Mouse (Mus musculus) urinary bladder, adult 18-20 months (tissue): ENCODE measurements at regions not wholly inside any gene's neighbourhood (a gene's known extent, or its start where the extent isn't known, plus 50 kb on each side); places are given as distances from the start of the nearest gene placed in this dataset.

Experiments used
- DNase-seq, 2 experiments: peaks; one replicate each; pipeline ENCODE4 v3.0.0; 2022; ENCODE audit warnings: low spot score in 2 of 2, mixed read lengths in 2 of 2

GRCm38 (mm10) chr13:6255728-6256496 is 292.0 kb upstream of the Pitrm1 start:
- DNase-seq, result no peak

GRCm38 (mm10) chr13:6258456-6258855 is 289.5 kb upstream of the Pitrm1 start:
- no peak for DNase-seq

DNA sequence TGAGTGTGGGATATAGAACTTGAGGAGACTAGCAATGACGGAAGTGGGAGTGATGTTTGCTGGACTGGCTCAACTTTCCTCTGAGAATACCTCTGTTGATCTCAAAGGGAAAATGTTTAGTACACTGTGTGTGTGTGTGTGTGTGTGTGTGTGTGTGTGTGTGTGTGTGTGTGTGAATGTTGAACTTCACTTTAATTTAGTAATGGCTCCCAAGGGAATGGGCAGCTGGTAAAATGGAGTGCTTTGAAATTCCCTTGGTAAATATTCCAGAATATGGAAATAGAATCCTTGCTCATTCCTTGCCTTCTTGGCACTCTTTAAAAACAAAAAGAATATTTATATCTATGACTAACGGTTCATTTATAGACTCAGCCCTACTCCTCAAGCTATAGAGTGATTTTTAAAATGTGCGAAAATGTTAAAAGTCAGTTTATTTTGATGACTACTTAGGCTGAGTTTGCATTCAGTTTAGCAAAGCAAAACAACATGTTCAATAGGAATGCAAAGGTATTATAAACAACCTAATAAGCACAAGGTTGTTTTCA is 287.6 kb upstream of the Pitrm1 start:
- DNase-seq, result no peak

DNA sequence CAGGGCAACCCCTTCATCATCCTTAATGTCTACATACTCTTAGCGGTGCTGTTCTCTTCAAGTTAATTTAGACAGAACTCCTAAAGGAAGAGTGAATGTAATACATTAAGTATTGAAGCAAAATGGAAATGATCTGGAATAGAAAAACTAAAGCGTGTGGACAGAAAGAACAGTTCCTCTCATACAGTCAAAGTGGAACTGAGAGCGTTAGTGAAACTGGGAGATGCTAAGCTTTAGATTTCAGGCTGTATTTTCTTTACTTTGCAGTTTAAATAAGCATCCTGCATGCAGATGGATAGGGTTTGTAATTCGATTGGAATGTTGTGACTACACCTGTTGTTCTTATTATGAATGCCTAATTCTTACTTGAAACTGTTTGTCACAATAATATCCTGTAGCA is 286.5 kb upstream of the Pitrm1 start:
- DNase-seq, result no peak

DNA sequence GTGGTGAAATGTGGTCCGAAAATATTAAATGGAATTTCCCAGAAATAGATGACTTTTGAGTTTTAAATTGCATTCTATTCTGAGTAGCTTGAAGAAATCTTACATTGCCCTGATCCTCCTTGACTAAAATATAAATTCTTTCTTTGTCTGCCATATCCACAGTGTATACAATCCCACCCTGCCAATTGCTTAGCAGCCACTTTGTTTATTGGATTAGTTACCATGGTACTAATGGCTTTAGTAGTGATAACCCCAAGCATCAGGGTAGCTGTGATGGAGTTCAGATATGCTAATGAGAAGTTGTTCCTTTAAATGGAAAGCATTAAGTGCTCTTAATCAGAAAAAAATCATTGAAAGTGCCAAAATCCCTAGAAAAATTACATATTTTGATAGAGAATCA is 277.4 kb upstream of the Pitrm1 start:
- DNase-seq, result no peak

DNA sequence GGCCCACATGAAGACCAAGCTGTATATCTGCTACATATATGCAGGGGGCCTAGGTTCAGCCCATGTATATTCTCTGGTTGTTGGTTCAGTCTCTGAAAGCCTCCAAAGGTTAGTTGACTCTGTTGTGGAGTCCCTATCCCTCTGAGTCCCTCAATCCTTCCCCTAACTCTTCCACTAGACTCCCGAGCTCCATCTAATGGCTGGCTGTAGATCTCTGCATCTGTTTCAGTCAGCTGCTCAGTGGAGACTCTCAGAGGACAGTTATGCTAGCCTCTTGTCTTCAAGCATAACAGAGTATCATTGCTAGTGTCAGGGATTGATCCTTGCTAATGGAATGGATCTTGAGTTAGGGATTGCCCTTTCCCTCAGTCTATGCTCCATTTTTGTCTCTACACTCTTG is 275.0 kb upstream of the Pitrm1 start:
- DNase-seq, result no peak

DNA sequence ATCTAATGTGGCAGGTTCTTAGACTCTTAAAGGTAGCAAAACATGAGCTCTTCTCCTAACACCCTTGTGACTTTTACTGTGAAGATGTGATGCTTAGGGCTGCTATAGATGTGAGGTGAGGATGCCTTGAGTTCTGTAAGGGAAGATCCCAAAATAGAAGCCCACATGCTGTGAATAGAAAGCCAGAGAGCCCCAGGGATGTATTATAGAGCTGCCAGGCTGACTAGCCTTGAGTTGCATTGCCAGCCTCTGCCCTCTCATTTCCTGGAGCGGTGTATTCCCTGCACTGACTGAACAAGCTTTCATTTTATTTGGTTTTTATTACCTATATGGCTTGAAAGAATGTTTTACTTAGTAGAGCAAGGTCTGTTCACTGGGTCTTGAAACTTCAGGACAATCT is 267.9 kb upstream of the Pitrm1 start:
- DNase-seq, result no peak

DNA sequence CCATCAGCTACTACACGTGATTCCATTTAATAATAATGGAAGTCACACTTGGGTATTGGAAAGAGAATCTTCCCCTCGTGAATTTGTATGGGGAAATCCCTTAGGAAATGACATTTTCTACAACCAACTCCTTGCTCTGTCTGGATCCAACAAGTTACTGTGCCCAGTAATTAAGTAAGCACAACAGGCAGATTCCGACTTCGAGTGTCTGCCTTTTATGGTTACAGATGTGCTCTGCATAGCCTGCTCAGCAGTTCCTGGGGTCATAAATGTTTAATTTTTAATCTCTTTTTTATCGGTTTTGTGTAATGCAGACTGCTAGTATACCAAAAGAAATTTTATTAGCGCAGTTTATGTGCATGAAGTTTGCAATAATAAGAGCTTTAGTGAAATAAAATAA is 259.8 kb upstream of the Pitrm1 start:
- DNase-seq, result no peak

DNA sequence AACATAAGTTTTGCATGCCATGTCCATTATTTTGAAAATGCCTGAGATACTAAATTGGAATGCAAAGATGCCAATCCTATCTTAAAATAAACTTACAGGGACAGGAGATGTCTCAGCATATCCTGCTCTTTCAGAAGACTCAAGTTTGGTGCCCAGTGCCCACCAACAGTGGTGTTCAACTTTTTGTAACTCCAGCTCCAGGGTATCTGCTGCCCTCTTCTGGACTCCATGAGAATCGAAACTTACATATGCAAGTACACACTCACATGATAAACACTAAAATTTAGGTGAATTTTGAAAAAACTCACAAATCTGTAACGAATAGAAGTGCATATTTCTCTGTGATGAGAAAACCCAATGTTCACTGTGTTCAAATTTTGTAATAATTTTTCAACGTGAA is 255.9 kb upstream of the Pitrm1 start:
- DNase-seq, result no peak

- no peak for DNase-seq
Observed at GRCm38 (mm10) chr13:6305718-6306117, 242.2 kb upstream of the Pitrm1 start.

GRCm38 (mm10) chr13:6306616-6306988 is 241.3 kb upstream of the Pitrm1 start:
- DNase-seq, result no peak

DNA sequence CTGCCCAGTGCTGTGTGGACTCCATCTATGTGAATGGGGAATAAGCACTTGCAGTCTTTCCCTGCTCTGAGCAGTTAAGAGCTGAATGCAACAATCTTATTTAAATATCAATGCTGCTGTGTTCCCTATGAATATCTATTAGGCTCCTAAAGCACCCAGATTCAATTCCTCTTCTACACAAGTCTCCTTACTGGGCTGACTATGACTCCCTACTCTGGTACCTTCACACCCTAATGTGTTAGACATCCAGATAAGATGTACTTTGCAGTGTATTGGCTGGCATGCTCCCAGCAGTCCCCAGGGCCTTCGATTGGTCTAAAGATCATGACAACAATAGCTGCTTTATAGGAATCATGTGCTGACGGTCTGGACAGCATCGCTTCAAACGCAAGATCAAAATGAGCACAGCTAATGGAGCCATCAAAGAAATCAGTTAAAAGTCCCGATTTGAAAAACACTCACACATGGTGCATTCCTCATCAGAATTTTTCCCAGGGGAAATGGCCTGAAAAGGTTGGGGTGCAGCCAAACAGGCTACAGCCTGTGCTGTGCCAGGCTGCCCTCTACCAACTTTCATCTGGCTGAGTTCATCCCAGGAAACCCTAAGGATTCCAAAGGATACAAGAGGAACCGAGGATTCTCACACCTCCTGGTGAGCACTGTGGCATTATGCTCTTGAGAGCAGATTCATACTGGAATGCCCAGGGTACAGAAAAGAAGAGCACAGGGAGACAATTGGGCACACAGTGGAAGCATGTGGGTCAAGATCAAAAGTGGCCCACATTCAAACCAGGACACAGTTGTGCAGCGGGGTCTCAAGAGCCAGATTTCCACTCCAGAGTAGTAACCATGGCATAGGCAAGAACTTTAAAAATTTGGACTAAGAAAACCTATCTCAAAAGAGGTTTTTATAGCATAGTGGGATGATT is 240.7 kb upstream of the Pitrm1 start:
- no peak for DNase-seq

- DNase-seq, result no peak
Observed at GRCm38 (mm10) chr13:6316201-6316600, 231.7 kb upstream of the Pitrm1 start.

GRCm38 (mm10) chr13:6323948-6324347 is 224.0 kb upstream of the Pitrm1 start:
- no peak for DNase-seq

GRCm38 (mm10) chr13:6330320-6330950 is 217.5 kb upstream of the Pitrm1 start:
- no peak for DNase-seq

GRCm38 (mm10) chr13:6340157-6340556 is 207.8 kb upstream of the Pitrm1 start:
- no peak for DNase-seq

DNA sequence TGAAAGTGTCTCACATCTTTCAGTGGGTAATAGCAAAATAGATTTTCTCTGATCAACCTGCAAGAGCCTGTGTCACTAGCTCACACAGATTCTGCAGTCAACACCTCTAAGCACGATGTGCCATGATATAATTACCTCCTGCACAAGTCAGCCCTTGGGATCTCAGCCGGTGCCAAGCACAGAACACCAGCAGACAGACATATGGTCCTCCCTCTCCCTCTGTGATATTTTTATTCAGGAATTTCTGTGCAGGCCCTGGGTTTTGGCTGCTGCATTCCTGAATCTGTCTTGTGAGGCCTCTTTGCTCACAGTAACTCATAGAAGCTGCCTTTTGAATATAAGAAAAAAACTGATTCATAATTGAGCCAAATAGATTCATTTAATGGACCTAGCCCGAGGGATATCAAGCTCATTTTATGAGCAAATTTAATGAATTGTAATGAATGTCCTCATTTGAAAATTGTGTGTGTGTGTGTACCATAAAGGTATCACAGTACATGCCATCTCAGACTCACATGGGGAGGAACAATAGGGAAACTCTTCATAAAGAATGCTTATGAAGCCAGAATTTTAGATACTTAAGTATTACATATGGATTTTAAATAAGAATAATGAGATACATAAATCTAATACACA is 206.7 kb upstream of the Pitrm1 start:
- DNase-seq, result no peak

DNA sequence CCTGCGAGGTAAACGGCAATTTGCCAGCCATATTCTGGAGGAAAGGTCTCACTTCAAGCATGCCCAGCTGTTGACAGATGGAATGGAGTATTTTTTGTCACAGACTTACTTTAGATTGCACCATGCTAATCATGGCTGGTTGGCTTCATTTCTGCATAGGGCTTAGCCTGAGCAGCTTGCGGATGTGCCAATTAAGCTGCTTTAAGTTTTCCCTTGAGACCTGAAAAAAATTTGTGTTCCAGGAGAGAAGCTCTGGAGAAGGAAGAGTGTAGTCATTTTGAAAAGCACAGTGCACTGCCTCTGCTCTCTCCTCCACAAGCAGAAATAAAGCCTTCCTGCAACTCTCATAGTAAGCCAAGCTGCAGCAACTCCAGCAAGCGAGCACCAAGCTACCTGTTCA is 182.8 kb upstream of the Pitrm1 start:
- DNase-seq, result no peak

GRCm38 (mm10) chr13:6367661-6368060 is 180.3 kb upstream of the Pitrm1 start:
- DNase-seq, result no peak

- DNase-seq, result no peak
Observed at GRCm38 (mm10) chr13:6374570-6375173, 173.3 kb upstream of the Pitrm1 start.

GRCm38 (mm10) chr13:6377919-6378318 is 170.0 kb upstream of the Pitrm1 start:
- no peak for DNase-seq
